Mouse (Mus musculus): ENCODE measurements around the gene Gm20379. TPM values are rescaled to one million over a fixed set of nuclear protein-coding genes. Genes with fewer than 3 reads are reported as not detected.

Gene Gm20379
- polyA plus RNA-seq, 1 experiment = not detected

DNA sequence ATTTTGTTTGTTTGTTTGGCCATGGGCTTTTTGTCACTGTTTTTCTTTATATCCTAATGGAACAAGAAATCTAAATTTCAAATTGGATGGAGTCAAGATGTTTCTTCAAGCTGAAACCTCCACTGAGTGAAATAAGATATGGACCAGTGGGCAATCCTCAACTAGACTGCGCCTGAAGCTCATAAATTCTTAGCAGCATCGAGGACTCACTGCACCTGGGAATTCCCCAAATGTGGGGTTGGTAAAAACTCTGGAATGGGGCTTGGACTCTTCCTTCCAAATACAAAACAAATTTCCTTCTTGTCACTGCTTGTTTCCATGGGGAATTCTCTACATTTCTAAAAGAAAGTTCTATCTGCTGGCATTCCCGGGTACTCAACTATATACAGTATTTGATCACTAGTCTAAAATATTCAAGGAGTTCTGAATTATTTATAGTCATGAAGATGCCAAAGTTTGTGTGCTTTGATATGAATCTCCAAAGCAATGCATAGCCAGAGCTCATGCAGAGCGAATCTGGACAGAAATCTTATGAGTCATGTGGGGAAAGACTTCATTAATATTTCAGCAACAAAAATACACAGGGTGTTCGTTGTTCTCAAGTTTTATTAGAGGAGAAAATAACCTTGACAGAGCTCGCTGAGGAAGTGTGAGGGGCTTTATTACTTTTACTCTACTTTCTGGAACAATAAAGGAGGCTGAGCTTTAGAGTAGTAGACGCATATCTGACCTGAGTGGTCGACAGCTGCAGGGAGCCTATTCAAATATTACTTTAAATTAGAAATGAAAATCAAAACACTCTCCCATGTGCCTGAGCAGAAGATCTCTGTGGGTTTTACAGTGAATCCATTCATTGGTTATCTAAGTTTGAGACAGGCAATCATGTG lies 2.5 kb upstream of the Gm20379 start:
- Histone ChIP-seq H3K36me3 (ENCODE audit: control insufficient read depth, insufficient read depth, low read length) (no peaks in the 10 kb centered on the region), H3K27ac (ENCODE audit: control insufficient read depth, insufficient read depth, low read depth, low read length) (no peak overlapping the region), H3K27me3 (ENCODE audit: control insufficient read depth, insufficient read depth, low read length) (no peaks in the 10 kb centered on the region), H3K4me3 (ENCODE audit: control insufficient read depth, low read depth, low read length) (no peak overlapping the region), H3K4me1 (ENCODE audit: control insufficient read depth, insufficient read depth, low read length) (no peaks in the 10 kb centered on the region)
- no peak for TF ChIP-seq CTCF (IDR thresholded peaks at IDR 0.05; ENCODE audit: control insufficient read depth, insufficient read depth, insufficient replicate concordance, low read depth, low read length)
- no peak for TF ChIP-seq POLR2A (IDR thresholded peaks at IDR 0.05; ENCODE audit: control insufficient read depth, low read depth, low read length)

DNA sequence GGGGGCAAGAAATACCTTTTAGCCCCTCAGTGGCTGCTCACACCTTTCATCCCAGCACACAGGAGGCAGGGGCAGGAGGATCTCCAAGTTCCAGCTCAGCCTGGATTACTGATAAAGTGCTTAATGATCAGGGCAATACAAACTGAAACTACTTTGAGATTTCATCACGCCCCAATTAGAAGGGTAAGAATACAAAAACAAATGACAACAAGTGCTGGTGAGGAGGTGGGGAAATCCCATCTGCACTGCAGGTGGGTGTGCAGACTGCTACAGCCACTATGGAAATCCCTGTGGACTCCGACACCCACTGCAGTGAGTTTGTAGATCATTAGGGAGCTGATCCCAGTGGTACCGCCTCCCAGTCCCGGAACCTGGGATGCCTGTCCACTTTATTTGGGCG lies 1.5 kb upstream of the Gm20379 start:
- no peak for TF ChIP-seq CTCF (IDR thresholded peaks at IDR 0.05; ENCODE audit: control insufficient read depth, insufficient read depth, insufficient replicate concordance, low read depth, low read length)
- Histone ChIP-seq H3K27ac (ENCODE audit: control insufficient read depth, insufficient read depth, low read depth, low read length) (no peak overlapping the region), H3K4me1 (ENCODE audit: control insufficient read depth, insufficient read depth, low read length) (no peaks in the 10 kb centered on the region), H3K4me3 (ENCODE audit: control insufficient read depth, low read depth, low read length) (no peak overlapping the region), H3K36me3 (ENCODE audit: control insufficient read depth, insufficient read depth, low read length) (no peaks in the 10 kb centered on the region; the same call in 1 of the 2 replicates), H3K27me3 (ENCODE audit: control insufficient read depth, insufficient read depth, low read length) (no peaks in the 10 kb centered on the region)

DNA sequence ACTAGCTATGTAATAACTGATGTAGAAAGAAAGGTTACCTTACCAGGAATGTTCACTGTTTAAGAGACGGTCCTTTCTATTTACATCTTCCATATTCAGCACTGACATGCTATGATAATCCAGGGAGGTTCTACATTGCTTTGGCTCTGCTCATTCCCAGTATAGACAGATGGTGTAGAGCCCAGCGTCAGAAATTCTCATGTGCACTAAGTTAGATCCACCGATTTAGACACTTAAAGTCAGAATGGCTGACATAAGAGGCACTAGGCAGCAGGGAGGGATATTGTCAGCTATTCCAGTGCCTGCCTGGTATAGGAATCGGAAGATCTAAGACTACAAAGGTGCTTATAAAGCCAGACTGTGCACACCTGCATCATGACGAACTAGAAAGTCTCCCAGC lies 8.8 kb downstream of the Gm20379 start:
- no peak overlapping the region for H3K27ac ChIP-seq (ENCODE audit: control insufficient read depth, insufficient read depth, low read depth, low read length)
- no peak for TF ChIP-seq CTCF (IDR thresholded peaks at IDR 0.05; ENCODE audit: control insufficient read depth, insufficient read depth, insufficient replicate concordance, low read depth, low read length)
- TF ChIP-seq POLR2A (IDR thresholded peaks at IDR 0.05; ENCODE audit: control insufficient read depth, low read depth, low read length) = no peak
- no peaks in the 10 kb centered on the region for H3K27me3 ChIP-seq (ENCODE audit: control insufficient read depth, insufficient read depth, low read length)
- no peaks in the 10 kb centered on the region for H3K4me1 ChIP-seq (ENCODE audit: control insufficient read depth, insufficient read depth, low read length)
- H3K36me3 ChIP-seq (ENCODE audit: control insufficient read depth, insufficient read depth, low read length) = no peaks in the 10 kb centered on the region
- H3K4me3 ChIP-seq (ENCODE audit: control insufficient read depth, low read depth, low read length) = no peak overlapping the region

DNA sequence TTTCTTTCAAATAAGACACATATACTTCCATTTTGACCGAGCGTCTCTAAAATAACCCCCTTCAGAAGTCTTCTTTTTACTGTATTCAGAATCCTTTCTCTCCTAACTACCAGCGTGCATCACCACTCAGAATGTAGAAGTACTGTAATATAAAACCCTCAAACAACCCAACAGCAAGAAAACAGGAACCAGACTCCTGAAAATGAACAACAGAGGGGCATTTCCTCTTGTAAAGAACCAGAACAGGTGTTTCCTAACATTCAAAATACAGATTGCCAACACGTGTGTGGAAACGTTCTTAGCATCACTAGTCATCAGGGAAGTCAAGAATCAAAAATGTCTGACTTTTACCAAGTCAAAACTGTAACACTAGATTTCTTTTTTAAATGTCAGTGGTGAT lies 15.0 kb downstream of the Gm20379 start:
- no peak overlapping the region for H3K4me3 ChIP-seq (ENCODE audit: control insufficient read depth, low read depth, low read length)
- no peaks in the 10 kb centered on the region for H3K36me3 ChIP-seq (ENCODE audit: control insufficient read depth, insufficient read depth, low read length)
- H3K27me3 ChIP-seq (ENCODE audit: control insufficient read depth, insufficient read depth, low read length) = no peaks in the 10 kb centered on the region
- no peaks in the 10 kb centered on the region for H3K4me1 ChIP-seq (ENCODE audit: control insufficient read depth, insufficient read depth, low read length)
- TF ChIP-seq POLR2A (IDR thresholded peaks at IDR 0.05; ENCODE audit: control insufficient read depth, low read depth, low read length) (no peak), CTCF (IDR thresholded peaks at IDR 0.05; ENCODE audit: control insufficient read depth, insufficient read depth, insufficient replicate concordance, low read depth, low read length) (no peak)
- no peak overlapping the region for H3K27ac ChIP-seq (ENCODE audit: control insufficient read depth, insufficient read depth, low read depth, low read length)

DNA sequence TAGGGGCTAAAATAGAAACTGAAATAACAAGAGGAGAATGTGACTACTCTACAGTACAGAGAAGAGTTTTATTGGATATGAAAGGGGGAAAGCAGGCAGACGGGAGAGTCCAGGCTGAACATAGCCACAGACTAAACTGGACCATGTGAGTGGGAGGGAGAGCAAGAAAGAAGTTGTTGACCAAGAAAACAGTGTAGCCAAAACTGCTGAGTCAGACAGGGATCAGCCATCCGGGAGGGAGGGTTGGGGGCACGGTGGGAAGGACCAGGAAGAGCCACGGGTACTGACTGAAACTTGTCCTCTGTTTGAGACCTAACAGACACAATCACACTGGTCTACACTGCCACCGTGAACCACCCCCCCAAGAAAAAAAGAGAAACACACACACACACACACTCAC lies 20.2 kb downstream of the Gm20379 start:
- H3K36me3 ChIP-seq (ENCODE audit: control insufficient read depth, insufficient read depth, low read length) = no peaks in the 10 kb centered on the region

DNA sequence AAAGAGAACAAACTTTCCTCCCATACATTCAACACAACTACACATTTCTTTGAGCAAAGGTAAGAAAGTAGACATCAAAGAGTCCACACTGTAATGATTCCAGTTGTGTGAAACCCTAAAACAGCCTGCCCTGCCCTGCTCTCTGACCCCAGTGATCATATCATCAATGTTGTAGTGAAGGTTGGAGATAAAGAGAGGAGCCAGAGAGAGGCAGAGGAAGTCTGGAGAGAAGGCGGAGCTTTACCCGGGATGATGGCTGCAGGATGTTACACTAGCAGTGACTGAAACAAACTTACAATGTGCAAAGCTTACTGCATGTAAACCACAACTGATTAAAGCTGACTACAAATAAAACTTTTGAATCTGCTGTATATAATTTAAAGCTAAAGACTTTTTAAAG lies 22.2 kb downstream of the Gm20379 start:
- no peaks in the 10 kb centered on the region for H3K36me3 ChIP-seq (ENCODE audit: control insufficient read depth, insufficient read depth, low read length)
- TF ChIP-seq CTCF (IDR thresholded peaks at IDR 0.05; ENCODE audit: control insufficient read depth, insufficient read depth, insufficient replicate concordance, low read depth, low read length) = no peak
- no peak for TF ChIP-seq POLR2A (IDR thresholded peaks at IDR 0.05; ENCODE audit: control insufficient read depth, low read depth, low read length)
- no peaks in the 10 kb centered on the region for H3K27me3 ChIP-seq (ENCODE audit: control insufficient read depth, insufficient read depth, low read length)
- H3K4me3 ChIP-seq (ENCODE audit: control insufficient read depth, low read depth, low read length) = no peak overlapping the region
- no peaks in the 10 kb centered on the region for H3K4me1 ChIP-seq (ENCODE audit: control insufficient read depth, insufficient read depth, low read length)
- no peak overlapping the region for H3K27ac ChIP-seq (ENCODE audit: control insufficient read depth, insufficient read depth, low read depth, low read length)

More for the DNA sequence above, 20.2 kb downstream of the Gm20379 start:
- no peaks in the 10 kb centered on the region for H3K27me3 ChIP-seq (ENCODE audit: control insufficient read depth, insufficient read depth, low read length)
- no peaks in the 10 kb centered on the region for H3K4me1 ChIP-seq (ENCODE audit: control insufficient read depth, insufficient read depth, low read length)
- H3K4me3 ChIP-seq (ENCODE audit: control insufficient read depth, low read depth, low read length) = no peak overlapping the region
- H3K27ac ChIP-seq (ENCODE audit: control insufficient read depth, insufficient read depth, low read depth, low read length) = no peak overlapping the region
- no peak for TF ChIP-seq CTCF (IDR thresholded peaks at IDR 0.05; ENCODE audit: control insufficient read depth, insufficient read depth, insufficient replicate concordance, low read depth, low read length)
- no peak for TF ChIP-seq POLR2A (IDR thresholded peaks at IDR 0.05; ENCODE audit: control insufficient read depth, low read depth, low read length)

DNA sequence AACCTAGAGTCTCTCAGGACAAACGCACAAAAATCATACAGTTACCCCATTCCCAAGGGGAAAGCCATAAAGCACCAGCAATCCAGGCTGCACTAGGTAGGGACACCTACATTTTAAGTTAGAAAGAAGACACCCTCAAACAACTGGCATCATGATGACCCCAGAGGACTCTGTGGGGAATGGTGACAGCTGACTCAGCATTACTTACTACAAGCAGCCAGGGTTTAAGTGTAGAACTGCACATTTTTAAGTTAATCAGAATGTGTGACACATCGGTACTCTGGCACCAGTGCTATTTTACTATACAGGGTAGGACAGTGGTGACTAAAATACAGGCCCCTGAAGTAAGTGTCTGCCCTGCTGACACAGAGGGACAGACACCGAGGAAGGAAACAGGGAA lies 24.8 kb downstream of the Gm20379 start:
- no peak for TF ChIP-seq CTCF (IDR thresholded peaks at IDR 0.05; ENCODE audit: control insufficient read depth, insufficient read depth, insufficient replicate concordance, low read depth, low read length)
- no peak for TF ChIP-seq POLR2A (IDR thresholded peaks at IDR 0.05; ENCODE audit: control insufficient read depth, low read depth, low read length)
- Histone ChIP-seq H3K27me3 (ENCODE audit: control insufficient read depth, insufficient read depth, low read length) (no peaks in the 10 kb centered on the region), H3K27ac (ENCODE audit: control insufficient read depth, insufficient read depth, low read depth, low read length) (no peak overlapping the region), H3K36me3 (ENCODE audit: control insufficient read depth, insufficient read depth, low read length) (no peaks in the 10 kb centered on the region), H3K4me3 (ENCODE audit: control insufficient read depth, low read depth, low read length) (no peak overlapping the region), H3K4me1 (ENCODE audit: control insufficient read depth, insufficient read depth, low read length) (no peaks in the 10 kb centered on the region)

All from testis, adult 2 months (tissue).